Mouse (Mus musculus) cerebellum, adult 8-10 months (tissue): Measurements from ENCODE around the gene Afp.

Experiments used
- DNase-seq: peaks from one replicate; pipeline ENCODE4 v3.0.0; 2022

Gene Afp

GRCm38 (mm10) chr5:90509828-90510592 is 19.5 kb downstream of the Afp start:
- DNase-seq = no peak

- DNase-seq = no peak
Measured at GRCm38 (mm10) chr5:90512288-90512955, 21.9 kb downstream of the Afp start.

- DNase-seq = no peak
Measured at GRCm38 (mm10) chr5:90515561-90515960, 25.0 kb downstream of the Afp start.

- DNase-seq = no peak
Measured at GRCm38 (mm10) chr5:90518356-90519100, 28.0 kb downstream of the Afp start, which contains the start of gene Afm. TSS of gene Afm (plus strand) at chr5:90518932.

GRCm38 (mm10) chr5:90551191-90551590 is 60.7 kb downstream of the Afp start:
- no peak for DNase-seq

GRCm38 (mm10) chr5:90556052-90556451 is 65.5 kb downstream of the Afp start:
- no peak for DNase-seq
